Mouse (Mus musculus) cerebellum, adult 2 months (tissue): ENCODE results near the gene Gorab. TPM values are rescaled to one million over a fixed set of nuclear protein-coding genes. Genes with fewer than 3 reads are reported as not detected.

Experiments used
- DNase-seq, 2 experiments: peaks; one replicate each; pipeline ENCODE4 v3.0.0; 2021
- H3K27ac ChIP-seq: fragments of 200-500 bp; 2 replicates; pipeline ENCODE4 v1.5.1; 2012; ENCODE audit warnings: low read length, control low read depth, inconsistent platforms; ENCODE audit not compliant: insufficient read depth
- H3K27me3 ChIP-seq: fragments of 200-500 bp; 2 replicates; pipeline ENCODE4 v1.6.1; 2012; ENCODE audit warnings: inconsistent platforms, mild to moderate bottlenecking, low read length, moderate library complexity; ENCODE audit not compliant: control insufficient read depth, insufficient read depth
- H3K4me1 ChIP-seq: fragments of 200-500 bp; 2 replicates; pipeline ENCODE4 v1.6.1; 2011; ENCODE audit warnings: low read length; ENCODE audit not compliant: control insufficient read depth, insufficient read depth
- H3K4me3 ChIP-seq: fragments of 200-500 bp; replicated peaks from 2 replicates; pipeline ENCODE3; 2011; ENCODE audit warnings: mild to moderate bottlenecking, low read depth, low read length, control low read depth; ENCODE audit not compliant: insufficient read depth
- CTCF ChIP-seq: fragments of 200-500 bp; IDR thresholded peaks from 2 replicates; pipeline ENCODE4 v1.5.1; 2011; ENCODE audit warnings: low read depth, mild to moderate bottlenecking, control low read depth, low read length, moderate library complexity, borderline replicate concordance; ENCODE audit not compliant: insufficient read depth
- POLR2A ChIP-seq: fragments of 200-500 bp; IDR thresholded peaks from 2 replicates; pipeline ENCODE4 v1.6.1; 2011; ENCODE audit warnings: low read length, control low read depth, borderline replicate concordance; ENCODE audit not compliant: insufficient read depth
- WGBS: fragments of 180-500 bp; shearing (Covaris S2); methylation state at CpG from one replicate; pipeline ENCODE4 v1.1.7; 2018; 5-methylcytosine and 5-hydroxymethylcytosine counted together
- polyA plus RNA-seq: library from polyadenylated mRNA; depleted of rRNA; stranded (reverse); fragments of >200 nt; gene quantifications from 2 replicates; pipeline ENCODE4 v1.2.3, GENCODE M21; 2012

Gene Gorab
- polyA plus RNA-seq, 1 experiment, result 10.4 TPM

GRCm38 (mm10) chr1:163374455-163374854 is 29.0 kb downstream of the Gorab start:
- Histone ChIP-seq H3K27me3 (no peaks in the 10 kb centered on the region), H3K27ac (no peak overlapping the region), H3K4me1 (no peaks in the 10 kb centered on the region), H3K4me3 (no peak overlapping the region)
- DNase-seq, result no peak
- WGBS, result 86% methylated on average over 5 of the region's 5 CpGs
- no peak for TF ChIP-seq POLR2A
- TF ChIP-seq CTCF, result no peak

- H3K27ac ChIP-seq, result no peak overlapping the region
- DNase-seq, result no peak
- WGBS, result 71% methylated on average over 8 of the region's 8 CpGs
- no peaks in the 10 kb centered on the region for H3K27me3 ChIP-seq
- H3K4me3 ChIP-seq, result no peak overlapping the region
- TF ChIP-seq POLR2A, result no peak
- TF ChIP-seq CTCF, result no peak
- no peaks in the 10 kb centered on the region for H3K4me1 ChIP-seq
Measured at GRCm38 (mm10) chr1:163362202-163362601, 41.3 kb downstream of the Gorab start.

- no peaks in the 10 kb centered on the region for H3K4me1 ChIP-seq
- DNase-seq, result no peak
- TF ChIP-seq CTCF (no peak), POLR2A (no peak)
- H3K27me3 ChIP-seq, result no peaks in the 10 kb centered on the region
- 85% methylated on average over 5 of the region's 5 CpGs for WGBS
- no peak overlapping the region for H3K27ac ChIP-seq
- H3K4me3 ChIP-seq, result no peak overlapping the region
Measured at GRCm38 (mm10) chr1:163361376-163361775, 42.1 kb downstream of the Gorab start.

GRCm38 (mm10) chr1:163360796-163361195 is 42.7 kb downstream of the Gorab start:
- no peaks in the 10 kb centered on the region for H3K27me3 ChIP-seq
- H3K27ac ChIP-seq, result no peak overlapping the region
- WGBS, result 62% methylated on average over 6 of the region's 6 CpGs
- TF ChIP-seq POLR2A (no peak), CTCF (no peak)
- no peak overlapping the region for H3K4me3 ChIP-seq
- no peak for DNase-seq
- H3K4me1 ChIP-seq, result no peaks in the 10 kb centered on the region

- TF ChIP-seq POLR2A (no peak), CTCF (no peak)
- Histone ChIP-seq H3K27ac (no peak overlapping the region), H3K4me3 (no peak overlapping the region), H3K4me1 (no peaks in the 10 kb centered on the region), H3K27me3 (no peaks in the 10 kb centered on the region)
- WGBS, result 71% methylated on average over 3 of the region's 3 CpGs
- no peak for DNase-seq
Measured at GRCm38 (mm10) chr1:163359521-163359920, 43.9 kb downstream of the Gorab start.

DNA sequence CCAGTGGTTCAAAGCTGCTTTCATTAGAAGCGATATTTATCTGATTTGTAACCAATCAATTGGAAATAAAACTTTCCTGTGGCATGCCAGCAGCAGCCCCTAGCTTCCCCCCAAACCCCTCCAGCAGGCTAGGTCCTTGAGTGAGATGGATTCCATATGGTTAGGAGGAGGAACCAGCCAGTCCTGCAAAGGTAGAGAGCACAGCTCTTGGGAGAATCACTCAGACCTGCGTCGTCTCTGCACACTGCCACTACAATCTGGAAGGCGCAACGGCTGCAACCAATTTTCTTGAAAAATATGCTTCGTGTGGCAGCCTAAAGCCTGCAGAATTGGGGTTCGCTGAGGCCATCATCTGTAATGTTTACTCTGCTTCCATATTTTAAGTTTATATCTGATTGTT is 45.3 kb downstream of the Gorab start:
- Histone ChIP-seq H3K4me3 (no peak overlapping the region), H3K27ac (no peak overlapping the region), H3K4me1 (no peaks in the 10 kb centered on the region), H3K27me3 (no peaks in the 10 kb centered on the region)
- TF ChIP-seq CTCF (no peak), POLR2A (no peak)
- WGBS, result 86% methylated on average over 7 of the region's 7 CpGs
- no peak for DNase-seq

GRCm38 (mm10) chr1:163357733-163358132 is 45.7 kb downstream of the Gorab start:
- H3K4me3 ChIP-seq, result no peak overlapping the region
- no peak for DNase-seq
- TF ChIP-seq POLR2A (no peak), CTCF (no peak)
- 86% methylated on average over 6 of the region's 6 CpGs for WGBS
- no peaks in the 10 kb centered on the region for H3K27me3 ChIP-seq
- no peak overlapping the region for H3K27ac ChIP-seq
- no peaks in the 10 kb centered on the region for H3K4me1 ChIP-seq

DNA sequence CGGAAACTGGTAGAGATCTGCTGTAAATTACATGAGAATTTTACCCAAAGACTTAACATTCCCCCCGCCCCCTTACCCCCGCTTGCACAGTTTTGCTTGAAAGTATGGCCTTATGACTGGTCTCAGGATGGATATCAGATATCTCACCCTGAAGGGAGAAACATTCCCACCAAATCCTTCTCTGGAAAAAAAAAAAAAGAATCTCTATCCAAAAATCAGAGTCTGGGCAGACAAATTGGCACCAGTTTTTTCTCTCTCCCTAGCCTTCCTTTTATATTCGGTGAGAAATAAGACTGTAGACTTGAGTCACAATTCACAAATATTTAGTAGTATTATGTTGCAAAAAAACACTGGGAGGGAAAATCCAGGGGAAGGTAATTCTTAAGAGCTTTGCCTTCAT is 47.3 kb downstream of the Gorab start:
- Histone ChIP-seq H3K27ac (no peak overlapping the region), H3K27me3 (no peaks in the 10 kb centered on the region), H3K4me3 (no peak overlapping the region), H3K4me1 (no peaks in the 10 kb centered on the region)
- no peak for DNase-seq
- TF ChIP-seq CTCF, result no peak
- TF ChIP-seq POLR2A, result no peak
- 79% methylated on average over 4 of the region's 4 CpGs for WGBS
